Mouse (Mus musculus): Measurements from ENCODE around the gene Kcnk13. TPM values are rescaled to one million over a fixed set of nuclear protein-coding genes. Genes with fewer than 3 reads are reported as not detected.

Gene Kcnk13
- polyA plus RNA-seq, 1 experiment from 2014 or later = 0.15 TPM

DNA sequence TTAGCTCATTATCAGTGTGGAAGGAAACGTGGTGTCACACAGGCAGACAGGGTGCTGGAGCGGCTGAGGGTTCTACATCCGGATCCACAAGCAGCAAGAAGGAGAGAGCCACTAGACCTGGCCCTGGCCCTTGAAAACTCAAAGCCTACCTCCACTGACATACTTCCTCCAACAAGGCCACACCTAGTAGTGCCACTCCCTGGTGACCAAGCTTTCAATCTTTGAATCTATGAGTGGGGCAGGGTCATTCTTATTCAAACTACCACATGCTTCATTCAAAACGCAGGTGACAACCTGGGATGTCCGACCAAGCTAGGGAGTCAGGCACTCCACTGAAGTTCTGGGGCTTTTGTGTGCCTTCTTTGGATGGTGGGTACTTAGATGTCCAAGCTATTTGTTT lies 35.4 kb downstream of the Kcnk13 start:
- WGBS = 78% methylated on average over 5 of the region's 5 CpGs

DNA sequence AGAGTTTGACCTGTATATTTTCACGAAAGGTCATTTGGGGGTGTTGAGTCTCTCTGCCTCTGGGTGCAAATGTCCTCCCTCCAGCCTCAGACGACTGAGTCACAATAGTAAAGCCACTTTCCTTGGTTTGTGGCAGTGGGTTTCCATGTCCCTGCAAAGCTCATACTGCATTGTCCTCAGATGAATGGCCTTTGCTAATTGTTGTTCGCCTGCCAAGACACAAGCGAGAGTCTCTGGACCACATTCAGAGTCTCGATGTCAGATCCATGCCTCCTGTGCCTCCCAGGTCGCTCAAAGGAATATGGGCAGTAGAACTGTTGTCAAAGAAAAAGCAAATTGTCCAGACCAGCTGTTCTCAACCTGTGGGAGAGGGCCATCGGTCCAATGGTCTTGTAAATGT lies 36.1 kb downstream of the Kcnk13 start:
- H3K9me3 ChIP-seq (ENCODE audit: control insufficient read depth, low read length) = no peaks in the 10 kb centered on the region
- no peaks in the 10 kb centered on the region for H3K36me3 ChIP-seq (ENCODE audit: control insufficient read depth, insufficient read depth, low read length)
- ATAC-seq (ENCODE audit: low FRiP score, low TSS enrichment) = no peak
- H3K4me1 ChIP-seq (ENCODE audit: control insufficient read depth, insufficient read depth, low read length) = 0 out of 2 replicates have a peak, but pooled peaks cover 4% of the 10 kb centered on the region
- H3K27me3 ChIP-seq (ENCODE audit: control insufficient read depth, insufficient read depth, low read length) = no peaks in the 10 kb centered on the region
- no peak overlapping the region for H3K4me3 ChIP-seq (ENCODE audit: low read length)
- no peak overlapping the region for H3K9ac ChIP-seq (ENCODE audit: low read depth, low read length)
- no peak overlapping the region for H3K4me2 ChIP-seq (replicated peaks; ENCODE audit: low read depth, low read length)
- no peak overlapping the region for H3K27ac ChIP-seq (ENCODE audit: low read depth, low read length)
- WGBS = 87% methylated on average over 7 of the region's 7 CpGs

More for the DNA sequence above, 35.4 kb downstream of the Kcnk13 start:
- H3K4me1 ChIP-seq (ENCODE audit: control insufficient read depth, insufficient read depth, low read length) = 0 out of 2 replicates have a peak, but pooled peaks cover 4% of the 10 kb centered on the region
- no peak overlapping the region for H3K4me3 ChIP-seq (ENCODE audit: low read length)
- no peaks in the 10 kb centered on the region for H3K9me3 ChIP-seq (ENCODE audit: control insufficient read depth, low read length)
- ATAC-seq (ENCODE audit: low FRiP score, low TSS enrichment) = no peak
- no peak overlapping the region for H3K27ac ChIP-seq (ENCODE audit: low read depth, low read length)
- H3K4me2 ChIP-seq (replicated peaks; ENCODE audit: low read depth, low read length) = no peak overlapping the region
- H3K9ac ChIP-seq (ENCODE audit: low read depth, low read length) = no peak overlapping the region
- no peaks in the 10 kb centered on the region for H3K27me3 ChIP-seq (ENCODE audit: control insufficient read depth, insufficient read depth, low read length)
- H3K36me3 ChIP-seq (ENCODE audit: control insufficient read depth, insufficient read depth, low read length) = no peaks in the 10 kb centered on the region

DNA sequence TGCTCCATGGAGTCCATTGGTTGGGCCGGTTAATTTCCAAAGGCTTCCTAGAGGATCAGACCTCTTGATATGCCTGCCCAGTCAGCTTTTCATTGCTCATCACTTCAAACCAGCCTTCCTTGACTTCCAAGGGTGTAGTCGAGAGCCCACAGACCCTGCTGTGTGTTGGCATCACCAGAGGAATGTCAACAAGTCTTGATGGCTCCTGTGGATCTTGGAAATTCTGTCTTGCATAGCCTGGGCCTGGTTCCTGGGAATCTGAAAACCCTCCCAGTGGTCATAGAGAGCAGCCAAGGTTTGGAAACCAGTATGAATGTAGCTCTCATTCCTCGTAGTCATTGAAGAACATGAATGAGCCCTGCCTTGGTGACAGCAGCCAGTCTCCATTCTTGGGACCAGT lies 36.9 kb downstream of the Kcnk13 start:
- H3K9me3 ChIP-seq (ENCODE audit: control insufficient read depth, low read length) = no peaks in the 10 kb centered on the region
- H3K9ac ChIP-seq (ENCODE audit: low read depth, low read length) = no peak overlapping the region
- no peak for ATAC-seq (ENCODE audit: low FRiP score, low TSS enrichment)
- 0 out of 2 replicates have a peak, but pooled peaks cover 4% of the 10 kb centered on the region for H3K4me1 ChIP-seq (ENCODE audit: control insufficient read depth, insufficient read depth, low read length)
- H3K36me3 ChIP-seq (ENCODE audit: control insufficient read depth, insufficient read depth, low read length) = no peaks in the 10 kb centered on the region
- H3K27me3 ChIP-seq (ENCODE audit: control insufficient read depth, insufficient read depth, low read length) = no peaks in the 10 kb centered on the region
- no peak overlapping the region for H3K27ac ChIP-seq (ENCODE audit: low read depth, low read length)
- no peak overlapping the region for H3K4me3 ChIP-seq (ENCODE audit: low read length)
- no peak overlapping the region for H3K4me2 ChIP-seq (replicated peaks; ENCODE audit: low read depth, low read length)
- 92% methylated on average over 3 of the region's 3 CpGs for WGBS

DNA sequence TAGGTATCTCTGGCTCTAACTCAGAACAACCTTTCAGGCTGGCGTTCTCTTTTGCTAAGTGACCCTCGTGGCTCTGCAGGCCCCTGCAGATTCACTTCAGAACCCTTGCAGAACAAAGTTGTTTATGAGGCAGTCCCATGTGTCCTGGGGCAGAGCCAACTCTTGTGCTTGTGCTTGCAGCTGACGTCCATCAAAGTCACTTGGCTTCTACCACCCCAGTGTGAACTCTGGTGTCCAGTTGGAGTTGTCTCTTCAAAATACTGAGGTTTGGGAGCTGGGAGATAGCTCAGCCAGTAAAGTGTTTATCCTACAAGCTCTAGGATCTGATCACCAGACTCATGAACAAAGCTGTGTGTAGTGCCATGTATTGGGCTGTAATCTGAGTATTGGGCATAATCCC lies 37.6 kb downstream of the Kcnk13 start:
- H3K27me3 ChIP-seq (ENCODE audit: control insufficient read depth, insufficient read depth, low read length) = no peaks in the 10 kb centered on the region
- H3K36me3 ChIP-seq (ENCODE audit: control insufficient read depth, insufficient read depth, low read length) = no peaks in the 10 kb centered on the region
- WGBS = 45% methylated on average over 3 of the region's 3 CpGs
- H3K4me1 ChIP-seq (ENCODE audit: control insufficient read depth, insufficient read depth, low read length) = 0 out of 2 replicates have a peak, but pooled peaks cover 4% of the 10 kb centered on the region
- no peak overlapping the region for H3K9ac ChIP-seq (ENCODE audit: low read depth, low read length)
- no peaks in the 10 kb centered on the region for H3K9me3 ChIP-seq (ENCODE audit: control insufficient read depth, low read length)
- no peak overlapping the region for H3K4me3 ChIP-seq (ENCODE audit: low read length)
- no peak overlapping the region for H3K4me2 ChIP-seq (replicated peaks; ENCODE audit: low read depth, low read length)
- ATAC-seq (ENCODE audit: low FRiP score, low TSS enrichment) = no peak
- H3K27ac ChIP-seq (ENCODE audit: low read depth, low read length) = no peak overlapping the region

DNA sequence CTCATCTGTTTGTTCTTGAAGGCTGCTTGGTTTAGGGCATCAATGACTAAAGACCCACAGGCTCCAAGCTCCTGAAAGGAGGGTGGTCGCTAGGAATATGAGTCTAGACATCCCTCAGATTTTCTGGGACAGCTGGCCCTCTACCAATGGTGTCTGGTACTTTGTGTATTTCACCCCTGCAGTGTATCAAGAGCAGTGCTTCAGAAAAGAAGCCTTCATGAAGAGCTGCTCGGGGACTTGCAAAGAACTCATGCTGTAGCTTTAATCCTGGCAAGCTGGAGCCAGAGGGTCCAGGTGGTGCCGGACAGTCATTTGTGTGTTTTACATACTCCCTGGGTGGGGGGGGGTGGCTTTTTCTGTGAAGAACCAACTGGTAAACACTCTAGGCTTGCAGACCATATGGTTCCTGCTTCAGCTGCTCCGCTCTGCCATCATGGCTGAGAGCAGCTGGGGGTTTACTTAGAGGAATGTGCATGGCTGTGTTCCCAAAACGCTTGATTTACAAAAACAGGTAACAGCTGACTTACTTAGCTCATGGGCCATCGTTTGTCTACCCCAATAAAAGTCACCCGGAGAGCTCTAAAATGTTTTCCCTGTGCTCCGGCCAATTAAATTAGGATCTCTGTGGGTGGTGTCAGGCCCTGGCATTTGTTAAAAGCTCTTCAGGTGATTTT lies 38.8 kb downstream of the Kcnk13 start:
- 0 out of 2 replicates have a peak, but pooled peaks have one; percentile 35 for ATAC-seq (ENCODE audit: low FRiP score, low TSS enrichment)
- Histone ChIP-seq H3K4me1 (ENCODE audit: control insufficient read depth, insufficient read depth, low read length) (0 out of 2 replicates have a peak, but pooled peaks cover 4% of the 10 kb centered on the region), H3K27ac (ENCODE audit: low read depth, low read length) (peak overlapping the region; percentile 30; the same call in 1 of the 2 replicates), H3K36me3 (ENCODE audit: control insufficient read depth, insufficient read depth, low read length) (no peaks in the 10 kb centered on the region), H3K27me3 (ENCODE audit: control insufficient read depth, insufficient read depth, low read length) (no peaks in the 10 kb centered on the region), H3K4me2 (replicated peaks; ENCODE audit: low read depth, low read length) (no peak overlapping the region), H3K9ac (ENCODE audit: low read depth, low read length) (no peak overlapping the region), H3K9me3 (ENCODE audit: control insufficient read depth, low read length) (no peaks in the 10 kb centered on the region), H3K4me3 (ENCODE audit: low read length) (no peak overlapping the region)
- 33% methylated on average over 8 of the region's 8 CpGs for WGBS

DNA sequence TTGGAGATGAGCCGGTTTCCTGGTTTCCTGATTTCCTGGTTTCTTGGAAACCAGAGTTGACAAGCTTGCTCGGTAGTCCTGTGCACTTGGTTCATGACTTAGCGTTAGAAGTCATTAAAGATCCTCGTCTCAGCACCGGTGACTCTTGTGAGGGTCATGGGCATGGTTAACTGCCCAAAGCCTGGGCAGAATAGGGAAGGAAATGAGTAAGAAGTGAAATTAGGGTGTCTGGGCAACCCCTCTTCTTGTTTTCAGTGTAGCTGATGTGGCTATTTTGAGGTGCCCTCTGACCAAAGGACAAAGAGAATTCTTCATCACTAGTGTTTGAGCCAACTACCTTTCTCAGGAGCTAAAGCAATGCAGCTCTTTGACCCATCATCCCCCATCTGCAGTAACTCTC lies 41.0 kb downstream of the Kcnk13 start:
- Histone ChIP-seq H3K27me3 (ENCODE audit: control insufficient read depth, insufficient read depth, low read length) (no peaks in the 10 kb centered on the region), H3K9ac (ENCODE audit: low read depth, low read length) (no peak overlapping the region), H3K9me3 (ENCODE audit: control insufficient read depth, low read length) (no peaks in the 10 kb centered on the region), H3K4me1 (ENCODE audit: control insufficient read depth, insufficient read depth, low read length) (0 out of 2 replicates have a peak, but pooled peaks cover 4% of the 10 kb centered on the region), H3K4me3 (ENCODE audit: low read length) (no peak overlapping the region), H3K4me2 (replicated peaks; ENCODE audit: low read depth, low read length) (no peak overlapping the region), H3K36me3 (ENCODE audit: control insufficient read depth, insufficient read depth, low read length) (no peaks in the 10 kb centered on the region), H3K27ac (ENCODE audit: low read depth, low read length) (no peak overlapping the region)
- 82% methylated on average over 5 of the region's 5 CpGs for WGBS
- ATAC-seq (ENCODE audit: low FRiP score, low TSS enrichment) = no peak

DNA sequence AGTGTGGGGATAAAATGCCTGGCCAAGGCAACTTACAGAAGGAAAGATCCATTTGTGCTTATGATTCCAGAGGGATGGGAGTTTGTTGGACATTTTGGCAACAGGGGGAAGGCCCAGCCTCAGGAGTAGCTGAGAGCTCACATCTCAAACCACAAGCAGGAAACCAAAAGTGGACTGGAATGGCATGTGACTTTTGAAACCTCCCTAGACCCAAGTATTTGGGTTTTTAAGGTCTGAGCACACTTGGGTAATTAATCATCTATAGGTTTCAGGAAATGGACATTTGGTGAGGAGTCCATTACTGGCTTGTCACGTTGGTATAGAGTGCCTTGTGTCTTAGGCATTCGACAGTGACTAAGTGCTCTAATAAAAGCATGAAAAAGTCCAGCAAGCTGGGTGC lies 42.4 kb downstream of the Kcnk13 start:
- Histone ChIP-seq H3K4me3 (ENCODE audit: low read length) (no peak overlapping the region), H3K27me3 (ENCODE audit: control insufficient read depth, insufficient read depth, low read length) (no peaks in the 10 kb centered on the region), H3K4me1 (ENCODE audit: control insufficient read depth, insufficient read depth, low read length) (0 out of 2 replicates have a peak, but pooled peaks cover 4% of the 10 kb centered on the region), H3K9ac (ENCODE audit: low read depth, low read length) (no peak overlapping the region), H3K9me3 (ENCODE audit: control insufficient read depth, low read length) (no peaks in the 10 kb centered on the region), H3K36me3 (ENCODE audit: control insufficient read depth, insufficient read depth, low read length) (no peaks in the 10 kb centered on the region), H3K4me2 (replicated peaks; ENCODE audit: low read depth, low read length) (no peak overlapping the region), H3K27ac (ENCODE audit: low read depth, low read length) (no peak overlapping the region)
- WGBS = 53% methylated on average over 2 of the region's 2 CpGs
- ATAC-seq (ENCODE audit: low FRiP score, low TSS enrichment) = no peak

DNA sequence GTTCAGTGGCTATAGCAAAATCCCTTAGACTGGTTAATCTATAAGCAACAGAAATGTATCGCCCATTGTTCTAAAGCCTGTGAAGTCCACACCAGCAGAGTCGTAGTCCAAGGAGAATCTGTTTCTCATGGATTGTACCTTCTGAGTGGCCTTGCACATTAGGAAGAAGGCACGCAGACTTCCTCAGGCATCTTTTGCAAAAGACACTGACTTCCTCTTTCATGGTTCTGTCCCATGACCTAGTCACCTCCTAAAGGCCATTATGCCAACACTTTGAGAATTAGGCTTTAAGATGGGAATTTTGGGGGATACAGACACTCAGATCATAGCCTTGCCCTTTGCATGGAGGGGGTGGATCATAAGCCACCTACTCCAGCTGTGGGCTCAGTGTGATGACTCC lies 48.5 kb downstream of the Kcnk13 start:
- WGBS = 90% methylated on average over 3 of the region's 3 CpGs
- H3K9ac ChIP-seq (ENCODE audit: low read depth, low read length) = no peak overlapping the region
- H3K4me1 ChIP-seq (ENCODE audit: control insufficient read depth, insufficient read depth, low read length) = no peaks in the 10 kb centered on the region
- ATAC-seq (ENCODE audit: low FRiP score, low TSS enrichment) = no peak
- no peak overlapping the region for H3K4me2 ChIP-seq (replicated peaks; ENCODE audit: low read depth, low read length)
- H3K27ac ChIP-seq (ENCODE audit: low read depth, low read length) = no peak overlapping the region
- no peaks in the 10 kb centered on the region for H3K9me3 ChIP-seq (ENCODE audit: control insufficient read depth, low read length)
- H3K36me3 ChIP-seq (ENCODE audit: control insufficient read depth, insufficient read depth, low read length) = no peaks in the 10 kb centered on the region
- H3K27me3 ChIP-seq (ENCODE audit: control insufficient read depth, insufficient read depth, low read length) = no peaks in the 10 kb centered on the region
- H3K4me3 ChIP-seq (ENCODE audit: low read length) = no peak overlapping the region

DNA sequence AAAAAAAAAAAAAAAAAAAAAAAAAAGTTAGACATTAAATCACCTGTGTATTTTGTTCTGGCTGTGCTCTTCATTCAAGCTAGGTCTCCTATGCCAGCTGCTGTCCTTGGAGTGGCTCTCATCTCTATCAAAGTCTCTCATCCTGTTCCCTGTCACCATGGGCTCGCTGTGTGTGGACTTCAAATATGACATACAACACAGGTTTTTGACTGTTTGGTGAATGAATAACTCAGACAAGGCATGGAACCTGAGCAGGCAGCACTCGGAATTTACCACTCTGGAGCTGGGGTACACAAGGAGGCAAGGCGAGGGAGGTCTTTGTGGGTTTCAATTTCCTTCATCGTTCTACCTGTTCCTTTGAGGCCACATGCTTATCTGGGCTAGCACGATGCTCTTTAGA lies 50.8 kb downstream of the Kcnk13 start:
- Histone ChIP-seq H3K27me3 (ENCODE audit: control insufficient read depth, insufficient read depth, low read length) (no peaks in the 10 kb centered on the region), H3K9me3 (ENCODE audit: control insufficient read depth, low read length) (no peaks in the 10 kb centered on the region), H3K4me2 (replicated peaks; ENCODE audit: low read depth, low read length) (no peak overlapping the region), H3K9ac (ENCODE audit: low read depth, low read length) (no peak overlapping the region), H3K36me3 (ENCODE audit: control insufficient read depth, insufficient read depth, low read length) (no peaks in the 10 kb centered on the region), H3K27ac (ENCODE audit: low read depth, low read length) (no peak overlapping the region), H3K4me3 (ENCODE audit: low read length) (no peak overlapping the region), H3K4me1 (ENCODE audit: control insufficient read depth, insufficient read depth, low read length) (no peaks in the 10 kb centered on the region)
- 80% methylated on average over 5 of the region's 5 CpGs for WGBS
- no peak for ATAC-seq (ENCODE audit: low FRiP score, low TSS enrichment)
